Mouse (Mus musculus) ES-E14 (cell line): ENCODE measurements at regions not wholly inside any gene's neighbourhood (a gene's known extent, or its start where the extent isn't known, plus 50 kb on each side); places are given as distances from the start of the nearest gene placed in this dataset.

Source experiments
- HCFC1 ChIP-seq: IDR thresholded peaks from 2 replicates; pipeline ENCODE4 v1.6.1; 2012; ENCODE audit warnings: low read length, inconsistent platforms, borderline replicate concordance; ENCODE audit not compliant: insufficient read depth
- MAFK ChIP-seq: IDR thresholded peaks from 2 replicates; pipeline ENCODE4 v1.6.1; 2014; ENCODE audit warnings: mild to moderate bottlenecking, low read depth, low read length, inconsistent platforms; ENCODE audit not compliant: insufficient read depth
- ZC3H11A ChIP-seq: IDR thresholded peaks from 2 replicates; pipeline ENCODE4 v1.6.1; 2012; ENCODE audit warnings: low read depth, mild to moderate bottlenecking, inconsistent platforms, low read length, borderline replicate concordance
- ZNF384 ChIP-seq: IDR thresholded peaks from 2 replicates; pipeline ENCODE4 v1.6.1; 2012; ENCODE audit warnings: low read depth, low read length, inconsistent platforms

- TF ChIP-seq ZC3H11A (no peak), ZNF384 (no peak), MAFK (no peak), HCFC1 (no peak)
These were observed 86.0 kb upstream of the 1700016C15Rik start for GRCm38 (mm10) chr1:177643662-177644061.
